Mouse (Mus musculus) C2C12 (cell line): Measurements from ENCODE around the gene Slc25a13. TPM values are rescaled to one million over a fixed set of nuclear protein-coding genes. Genes with fewer than 3 reads are reported as not detected.

Source experiments
- H3K27me3 ChIP-seq: one replicate; pipeline ENCODE4 v1.6.1; 2011; ENCODE audit not compliant: control insufficient read depth, insufficient read depth, insufficient read length
- H3K36me3 ChIP-seq: one replicate; pipeline ENCODE4 v1.6.1; 2011; ENCODE audit not compliant: control insufficient read depth, insufficient read depth
- H3K4me3 ChIP-seq: one replicate; pipeline ENCODE4 v1.5.1; 2011; ENCODE audit warnings: mild to moderate bottlenecking, control low read depth; ENCODE audit not compliant: poor library complexity, insufficient read depth, severe bottlenecking
- H3K79me2 ChIP-seq: one replicate; pipeline ENCODE4 v1.6.1; 2011; ENCODE audit not compliant: control insufficient read depth, insufficient read depth
- H3K79me3 ChIP-seq: one replicate; pipeline ENCODE4 v1.6.1; 2011; ENCODE audit warnings: low read depth, control low read depth
- H3ac ChIP-seq: one replicate; pipeline ENCODE3; 2011; ENCODE audit warnings: low read depth; ENCODE audit not compliant: control insufficient read depth, insufficient read length
- CEBPB ChIP-seq: IDR thresholded peaks from one replicate; pipeline ENCODE4 v1.6.1; 2011; ENCODE audit warnings: low read depth, mild to moderate bottlenecking, control low read depth, moderate library complexity
- CTCF ChIP-seq: IDR thresholded peaks from one replicate; pipeline ENCODE4 v1.5.1; 2011; ENCODE audit not compliant: control insufficient read depth, insufficient read depth, insufficient read length
- FOSL1 ChIP-seq: IDR thresholded peaks from one replicate; pipeline ENCODE4 v1.8.0; 2011; ENCODE audit warnings: mild to moderate bottlenecking, low read length; ENCODE audit not compliant: poor library complexity, insufficient read depth, severe bottlenecking
- MAX ChIP-seq: IDR thresholded peaks from one replicate; pipeline ENCODE4 v1.6.1; 2011; ENCODE audit warnings: mild to moderate bottlenecking, control low read depth
- MYOD1 ChIP-seq: IDR thresholded peaks from one replicate; pipeline ENCODE4 v1.6.1; 2011; ENCODE audit warnings: low read depth; ENCODE audit not compliant: control insufficient read depth, insufficient read length
- MYOG ChIP-seq: IDR thresholded peaks from one replicate; pipeline ENCODE4 v1.6.1; 2011; ENCODE audit not compliant: control insufficient read depth, insufficient read length; ENCODE audit errors: extremely low read depth
- USF1 ChIP-seq: IDR thresholded peaks from one replicate; pipeline ENCODE4 v1.6.1; 2011; ENCODE audit warnings: low read depth, mild to moderate bottlenecking, control low read depth, moderate library complexity
- polyA plus RNA-seq: library from polyadenylated mRNA; unstranded; fragments of >200 nt; fragmentation: generic; extraction: Trizol; gene quantifications from one replicate; pipeline ENCODE4 v1.2.1, GENCODE M21; 2012; ENCODE audit warnings: missing spikeins

Gene Slc25a13
- polyA plus RNA-seq, 1 experiment: 0.69 TPM

- TF ChIP-seq CEBPB (no peak), MYOG (no peak), USF1 (no peak), MYOD1 (no peak), FOSL1 (no peak), MAX (no peak), CTCF (no peak)
- Histone ChIP-seq H3K27me3 (no peaks in the 10 kb centered on the region), H3K79me2 (no peaks in the 10 kb centered on the region), H3K79me3 (peaks cover 3% of the 10 kb centered on the region), H3ac (no peak overlapping the region), H3K36me3 (no peaks in the 10 kb centered on the region), H3K4me3 (no peak overlapping the region)
Observed at GRCm38 (mm10) chr6:6217286-6217625, 283 bp upstream of the Slc25a13 start.

DNA sequence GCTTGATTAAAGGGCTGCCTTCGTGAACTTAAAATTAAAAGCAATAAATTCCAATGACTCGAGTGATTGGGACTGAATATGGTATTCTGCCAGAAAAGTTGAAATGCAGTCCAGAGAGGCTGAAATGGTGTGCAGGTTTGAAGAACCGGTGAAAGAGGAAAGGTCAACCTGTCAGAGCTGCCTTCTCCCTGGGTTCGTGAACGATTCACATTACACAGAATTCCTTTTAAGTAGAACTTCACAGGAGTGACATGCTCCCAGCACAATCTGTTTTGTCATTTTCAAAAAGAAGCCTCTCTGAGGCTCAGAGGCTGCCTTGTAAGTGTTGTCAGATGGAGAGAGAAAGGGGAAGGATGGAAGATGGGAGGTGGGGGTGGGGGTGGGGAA lies 860 bp downstream of the Slc25a13 start:
- Histone ChIP-seq H3K79me2 (peaks cover 4% of the 10 kb centered on the region), H3K27me3 (no peaks in the 10 kb centered on the region), H3K79me3 (peaks cover 3% of the 10 kb centered on the region), H3K36me3 (no peaks in the 10 kb centered on the region), H3K4me3 (peak overlapping the region; percentile 39), H3ac (no peak overlapping the region)
- no peak for TF ChIP-seq MYOD1
- no peak for TF ChIP-seq MAX
- TF ChIP-seq USF1: no peak
- no peak for TF ChIP-seq CTCF
- no peak for TF ChIP-seq FOSL1
- no peak for TF ChIP-seq CEBPB
- no peak for TF ChIP-seq MYOG

GRCm38 (mm10) chr6:6212360-6213310 lies 4.3 kb downstream of the Slc25a13 start:
- Histone ChIP-seq H3K79me3 (peaks cover 3% of the 10 kb centered on the region), H3K4me3 (no peak overlapping the region), H3K27me3 (no peaks in the 10 kb centered on the region), H3K79me2 (peaks cover 15% of the 10 kb centered on the region), H3ac (no peak overlapping the region), H3K36me3 (no peaks in the 10 kb centered on the region)
- TF ChIP-seq CEBPB (no peak), USF1 (no peak), MYOD1 (no peak), MAX (no peak)

DNA sequence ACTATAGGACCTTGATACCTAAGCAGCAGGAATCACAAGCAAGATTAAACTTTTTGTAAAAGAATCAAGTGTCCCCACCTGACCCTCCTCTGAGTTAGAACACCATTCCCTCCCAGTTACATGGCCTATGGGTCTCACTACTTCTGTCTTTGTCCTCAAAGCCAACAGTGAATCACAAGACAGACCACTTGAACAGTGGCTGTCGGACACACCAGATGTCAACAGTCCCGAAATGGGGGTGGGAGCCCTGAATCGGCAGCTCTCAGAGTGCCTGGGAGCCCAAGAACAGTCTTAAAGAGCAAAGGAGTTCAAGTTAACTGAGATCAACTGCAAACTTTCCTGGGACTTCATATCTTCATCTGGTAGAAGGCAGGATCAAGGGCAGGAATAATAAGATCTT lies 5.0 kb downstream of the Slc25a13 start:
- H3K4me3 ChIP-seq: no peak overlapping the region
- H3K79me3 ChIP-seq: peaks cover 3% of the 10 kb centered on the region
- TF ChIP-seq MYOG (no peak), FOSL1 (no peak), CEBPB (no peak), MAX (no peak), CTCF (no peak), USF1 (no peak), MYOD1 (no peak)
- H3K79me2 ChIP-seq: peaks cover 15% of the 10 kb centered on the region
- H3K36me3 ChIP-seq: no peaks in the 10 kb centered on the region
- no peaks in the 10 kb centered on the region for H3K27me3 ChIP-seq
- no peak overlapping the region for H3ac ChIP-seq

GRCm38 (mm10) chr6:6210637-6211036 lies 6.3 kb downstream of the Slc25a13 start:
- TF ChIP-seq CEBPB (no peak), USF1 (no peak), MAX (no peak), MYOD1 (no peak), CTCF (no peak), MYOG (no peak), FOSL1 (no peak)
- peaks cover 15% of the 10 kb centered on the region for H3K79me2 ChIP-seq
- no peak overlapping the region for H3K4me3 ChIP-seq
- no peaks in the 10 kb centered on the region for H3K36me3 ChIP-seq
- H3ac ChIP-seq: no peak overlapping the region
- peaks cover 3% of the 10 kb centered on the region for H3K79me3 ChIP-seq
- H3K27me3 ChIP-seq: no peaks in the 10 kb centered on the region
